Mouse (Mus musculus) cerebral cortex, adult 2 months (tissue): ENCODE data around the gene Col9a3.

Experiments
- WGBS: fragments of 180-500 bp; shearing (Covaris S2); methylation state at CpG from one replicate; pipeline ENCODE4 v1.1.7; 2018; 5-methylcytosine and 5-hydroxymethylcytosine counted together

Col9a3 gene

DNA sequence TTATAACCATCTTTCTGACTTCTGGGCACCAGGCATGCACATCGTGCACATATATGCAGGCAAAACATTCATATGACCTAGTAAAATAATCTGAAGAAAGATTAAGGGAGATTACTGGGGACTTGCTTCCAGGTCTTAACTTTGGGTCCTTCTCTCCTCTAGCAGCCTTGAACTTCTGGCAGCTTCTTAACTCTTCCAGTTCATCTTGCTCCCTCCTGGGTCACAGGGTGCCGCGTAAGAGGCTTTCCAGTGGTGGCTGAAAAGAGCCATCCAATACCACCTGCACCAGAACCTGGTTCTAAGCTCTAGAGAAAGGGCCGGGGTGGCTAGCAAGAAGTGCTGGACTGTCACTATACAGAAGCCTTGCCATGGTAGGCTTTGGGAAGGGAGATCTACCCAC, at the start of gene Col9a3:
TSS of gene Col9a3 (plus strand) at position 301 of the 400 bp plus-strand sequence.
- 68% methylated on average over 4 of the region's 4 CpGs for WGBS

DNA sequence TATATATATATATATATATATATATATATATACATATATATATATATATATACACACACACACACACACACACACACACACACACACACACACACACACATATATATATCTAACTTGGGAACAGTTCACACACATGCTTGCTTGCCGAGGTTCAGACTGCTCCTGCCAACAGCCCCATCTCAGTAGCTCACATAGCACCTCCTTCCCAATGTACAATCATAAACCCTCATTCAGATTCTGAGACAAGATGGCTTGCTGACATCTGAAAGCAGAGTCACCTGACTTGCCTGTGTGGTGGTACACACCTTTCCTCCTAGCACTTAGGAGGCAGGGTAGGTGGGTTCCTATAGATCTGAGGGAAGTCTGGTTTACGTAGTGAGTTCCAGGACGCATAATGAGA, 45.2 kb upstream of the Col9a3 start:
- 39% methylated on average over 3 of the region's 3 CpGs for WGBS

DNA sequence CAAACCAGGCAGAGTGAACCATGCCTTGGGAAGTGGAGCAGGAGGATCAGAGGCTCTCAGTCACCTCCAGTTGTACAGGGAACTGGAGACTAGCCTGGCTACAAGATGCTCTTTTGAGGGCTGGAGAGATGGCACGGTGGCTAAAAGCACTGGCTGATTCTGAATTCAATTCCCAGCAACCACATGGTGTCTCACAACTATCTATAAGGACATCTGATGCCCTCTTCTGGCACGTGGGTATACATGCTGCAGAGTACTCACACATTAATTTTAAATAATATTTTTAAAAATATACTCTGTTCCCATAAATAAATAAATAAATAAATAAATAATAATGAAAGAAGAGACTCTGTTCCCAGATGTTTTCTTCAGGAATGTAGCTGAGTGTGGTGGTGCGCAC, 42.4 kb upstream of the Col9a3 start:
- 51% methylated on average over 3 of the region's 3 CpGs for WGBS

DNA sequence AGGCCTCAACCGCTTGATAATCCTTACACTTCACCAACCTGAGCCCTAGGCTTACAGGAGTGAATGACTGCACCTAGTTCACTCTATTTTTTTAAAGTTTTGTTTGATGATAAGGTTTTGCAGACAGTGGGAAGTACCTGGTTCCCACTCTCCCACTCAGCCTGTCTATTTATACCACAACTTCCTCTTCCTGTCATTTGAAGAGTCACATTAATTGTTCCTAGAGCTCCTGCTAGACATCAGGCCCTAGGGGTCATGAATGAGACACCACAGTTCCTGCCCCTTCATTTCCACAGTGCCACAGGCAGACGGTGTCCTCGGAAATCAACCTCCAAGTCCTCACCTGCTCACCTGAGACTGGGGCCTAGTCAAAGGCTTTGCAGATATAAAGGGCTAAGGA, 41.1 kb upstream of the Col9a3 start:
- 73% methylated on average over 3 of the region's 3 CpGs for WGBS

DNA sequence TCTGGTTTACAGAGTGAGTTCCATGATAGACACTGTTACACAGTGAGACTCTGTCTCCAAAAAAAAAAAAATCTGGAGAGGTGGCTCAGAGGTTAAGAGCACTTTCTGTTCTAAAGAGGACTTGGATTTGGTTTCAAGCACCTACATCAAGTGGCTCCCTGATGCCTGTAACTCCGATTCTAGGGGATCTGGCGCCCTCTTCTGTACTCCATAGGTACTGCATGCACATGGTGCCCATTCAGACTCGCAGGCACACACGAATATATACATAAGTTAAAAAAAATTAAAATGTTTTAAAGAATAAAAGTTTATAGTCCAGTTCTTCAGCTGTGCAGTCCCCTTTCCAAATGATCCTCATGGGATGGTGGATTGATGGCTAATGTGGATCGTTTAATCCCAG, 37.3 kb upstream of the Col9a3 start:
- 52% methylated on average over 5 of the region's 5 CpGs for WGBS

DNA sequence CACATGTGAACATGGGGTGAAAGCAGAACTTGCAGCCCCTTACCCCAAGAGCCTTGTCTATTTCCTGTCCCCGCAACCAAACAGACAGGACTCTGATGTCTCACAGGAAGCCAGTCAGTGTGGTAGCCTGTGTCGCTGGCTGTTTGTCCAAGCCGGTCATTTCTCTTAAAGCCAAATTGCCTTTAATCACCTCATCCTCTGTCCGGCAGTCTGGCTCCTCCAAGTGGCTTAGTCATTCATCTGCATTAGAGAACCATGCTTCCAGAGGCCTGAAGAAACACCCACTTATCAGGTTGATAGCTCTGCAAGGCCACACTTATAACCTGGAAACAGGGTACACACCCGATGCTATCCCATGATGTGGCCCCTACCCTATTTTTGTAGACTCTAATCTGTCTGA, 35.4 kb upstream of the Col9a3 start:
- WGBS: 73% methylated on average over 5 of the region's 5 CpGs

DNA sequence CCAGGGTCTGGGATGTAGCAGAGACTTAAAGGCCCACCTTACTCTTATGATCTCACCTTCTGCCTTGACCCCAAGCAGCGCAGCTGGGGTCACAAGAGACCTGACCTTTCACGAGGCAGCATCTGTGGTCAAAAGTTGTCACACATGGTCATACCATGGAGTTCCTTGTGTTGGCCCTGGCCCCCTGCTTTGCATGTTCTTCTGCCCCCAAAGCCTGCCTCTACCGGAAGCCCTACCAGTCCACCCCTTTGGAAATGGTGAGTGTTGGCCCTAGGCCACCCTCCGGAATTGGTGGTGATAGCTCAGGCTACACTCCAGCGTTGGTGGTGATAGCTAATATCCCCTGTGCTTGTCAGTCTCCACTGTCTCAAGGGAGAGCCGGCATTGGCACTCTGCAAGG, 34.3 kb upstream of the Col9a3 start:
- WGBS: 63% methylated on average over 6 of the region's 6 CpGs

DNA sequence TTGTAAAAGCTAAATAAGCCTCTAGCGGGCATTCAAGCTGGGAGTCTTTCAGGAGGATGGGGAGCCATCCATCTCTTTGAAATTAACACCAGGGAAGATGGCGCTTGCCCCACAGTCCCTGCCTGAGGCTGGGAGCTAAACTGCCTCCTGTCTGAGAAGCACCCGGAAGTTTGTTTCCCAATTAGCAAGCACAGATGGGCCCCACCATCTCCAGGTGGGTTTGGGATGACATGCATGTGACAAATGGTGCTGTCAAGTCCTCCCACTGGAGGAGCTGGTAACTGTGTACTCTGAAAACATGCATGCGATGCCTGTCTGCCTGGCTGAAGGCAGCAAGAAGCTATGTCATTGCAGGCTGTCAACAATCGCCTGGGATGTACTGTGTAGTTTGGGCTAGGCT, 33.7 kb upstream of the Col9a3 start:
- 53% methylated on average over 5 of the region's 5 CpGs for WGBS

DNA sequence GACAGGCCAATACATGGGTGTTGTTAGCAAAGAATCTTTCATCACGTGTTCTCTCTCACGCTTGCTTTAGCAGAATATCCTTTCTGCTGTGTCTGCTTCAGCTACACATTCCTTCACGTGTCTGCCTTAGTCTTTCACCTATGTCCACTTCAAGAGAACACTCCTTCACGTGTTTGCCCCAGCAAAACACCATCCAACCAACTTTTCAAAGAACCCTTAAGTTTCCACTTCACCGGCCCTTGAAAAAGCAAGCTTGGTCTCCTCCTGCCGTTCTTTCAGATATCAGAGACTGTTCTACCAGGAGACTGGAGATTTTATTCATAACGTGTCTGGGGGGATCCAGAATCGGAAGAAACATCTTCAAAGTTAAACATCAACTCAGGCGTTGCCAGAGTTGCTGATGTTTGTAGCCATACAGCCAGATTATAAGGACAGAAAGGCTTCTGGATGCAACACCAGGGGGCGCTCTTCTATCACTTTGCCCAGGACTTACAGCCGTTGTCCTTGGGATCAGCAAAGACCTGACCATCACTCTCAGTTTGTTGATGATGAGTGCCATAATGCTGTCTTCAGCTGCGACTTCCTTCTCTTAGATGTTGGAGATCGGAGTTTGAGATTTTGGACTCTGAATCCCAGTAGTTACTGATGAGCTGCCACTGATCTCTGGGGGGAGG, 31.2 kb upstream of the Col9a3 start:
- WGBS: 50% methylated on average over 13 of the region's 13 CpGs

DNA sequence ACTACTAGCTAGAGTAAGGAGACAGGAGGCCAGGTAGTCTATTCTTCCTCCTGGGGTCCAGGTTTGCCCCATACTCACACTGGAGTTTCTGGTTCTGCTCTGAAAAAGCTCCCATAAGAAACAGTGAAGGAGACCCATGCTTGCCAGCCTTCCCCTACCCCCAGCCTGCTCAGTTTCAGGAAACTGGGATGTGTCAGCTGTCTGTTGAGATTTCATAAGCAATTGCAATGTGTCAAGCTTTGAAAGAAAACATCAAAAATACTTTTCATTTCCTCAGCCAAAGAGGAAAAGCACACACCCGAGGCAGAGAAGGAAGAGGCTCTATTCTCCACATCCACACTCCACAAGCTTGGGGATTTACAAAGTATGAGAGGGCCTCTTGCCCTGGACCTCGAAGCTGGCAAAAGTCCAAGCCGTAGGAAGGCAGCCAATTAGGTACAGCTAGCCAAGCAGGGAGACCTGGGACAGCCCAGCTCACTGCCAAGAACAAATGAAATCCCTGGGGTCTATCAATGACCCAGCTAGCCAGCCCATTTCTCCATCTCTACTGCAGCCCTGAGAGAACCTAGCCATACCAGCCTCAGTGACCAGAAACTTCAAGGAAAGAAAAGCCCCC, 28.5 kb upstream of the Col9a3 start:
- WGBS: 23% methylated on average over 3 of the region's 3 CpGs

DNA sequence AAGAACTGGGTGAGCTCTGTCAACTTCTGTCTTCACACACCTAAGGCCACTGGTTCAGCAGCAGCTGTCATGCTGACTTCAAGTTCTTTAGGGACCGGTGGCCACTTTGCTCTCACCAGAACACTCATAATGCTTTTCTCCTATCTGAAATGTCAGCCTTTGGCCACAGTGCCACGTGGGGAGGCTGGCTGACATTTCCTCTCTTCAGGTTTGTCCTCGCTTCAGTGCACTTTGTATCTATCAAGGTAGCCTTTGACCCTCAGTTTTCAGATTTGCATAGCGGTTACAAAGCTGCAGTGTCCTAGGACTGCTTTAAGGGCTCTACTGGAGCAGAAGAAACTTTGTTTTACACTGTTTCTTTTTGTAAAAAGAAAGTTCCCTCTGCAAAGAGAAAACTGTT, 21.1 kb upstream of the Col9a3 start:
- 66% methylated on average over 4 of the region's 4 CpGs for WGBS

DNA sequence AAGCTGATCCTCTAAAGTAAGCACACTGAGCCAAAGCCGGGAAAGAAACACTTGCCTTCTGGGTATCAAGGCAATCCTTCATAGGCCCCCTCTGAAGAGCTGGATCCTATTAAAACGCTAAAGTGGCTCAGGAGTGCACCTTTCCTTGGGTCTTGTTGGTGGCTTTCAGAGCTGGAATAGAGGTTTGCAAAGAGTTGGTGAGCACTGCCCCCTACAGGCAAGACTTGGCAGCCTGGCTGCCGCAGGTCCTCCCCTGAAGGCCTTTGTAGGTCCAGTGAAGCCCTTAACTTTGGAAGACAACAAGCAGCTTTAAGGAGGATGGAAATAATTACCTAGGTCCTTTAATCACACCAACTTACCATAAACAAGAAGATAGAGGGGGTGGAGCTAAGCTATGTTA, 18.9 kb upstream of the Col9a3 start:
- WGBS: 5% methylated on average over 3 of the region's 3 CpGs

DNA sequence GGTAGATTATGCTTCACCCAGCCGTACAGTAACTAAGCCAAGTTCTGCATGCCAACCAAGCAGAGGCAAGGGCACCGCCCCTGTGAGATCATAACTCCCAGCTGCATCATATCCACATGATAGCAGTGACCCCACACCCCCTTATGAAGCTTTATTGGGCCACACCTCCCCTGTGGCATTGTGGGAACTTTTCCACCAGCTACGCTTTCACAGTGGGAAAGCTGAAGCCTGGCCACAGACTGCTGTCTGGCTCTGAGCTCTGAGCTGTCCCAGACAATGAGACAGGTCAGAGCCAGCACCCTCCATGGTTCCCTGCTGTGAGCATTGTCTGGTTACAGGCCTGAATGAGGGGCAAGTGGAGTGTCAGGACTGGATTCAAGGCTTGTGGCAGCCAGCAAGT, 16.6 kb upstream of the Col9a3 start, which contains the start of gene Mrgbp:
TSS of gene Mrgbp (plus strand) at position 303 of the 400 bp plus-strand sequence.
- 71% methylated on average over 3 of the region's 3 CpGs for WGBS

DNA sequence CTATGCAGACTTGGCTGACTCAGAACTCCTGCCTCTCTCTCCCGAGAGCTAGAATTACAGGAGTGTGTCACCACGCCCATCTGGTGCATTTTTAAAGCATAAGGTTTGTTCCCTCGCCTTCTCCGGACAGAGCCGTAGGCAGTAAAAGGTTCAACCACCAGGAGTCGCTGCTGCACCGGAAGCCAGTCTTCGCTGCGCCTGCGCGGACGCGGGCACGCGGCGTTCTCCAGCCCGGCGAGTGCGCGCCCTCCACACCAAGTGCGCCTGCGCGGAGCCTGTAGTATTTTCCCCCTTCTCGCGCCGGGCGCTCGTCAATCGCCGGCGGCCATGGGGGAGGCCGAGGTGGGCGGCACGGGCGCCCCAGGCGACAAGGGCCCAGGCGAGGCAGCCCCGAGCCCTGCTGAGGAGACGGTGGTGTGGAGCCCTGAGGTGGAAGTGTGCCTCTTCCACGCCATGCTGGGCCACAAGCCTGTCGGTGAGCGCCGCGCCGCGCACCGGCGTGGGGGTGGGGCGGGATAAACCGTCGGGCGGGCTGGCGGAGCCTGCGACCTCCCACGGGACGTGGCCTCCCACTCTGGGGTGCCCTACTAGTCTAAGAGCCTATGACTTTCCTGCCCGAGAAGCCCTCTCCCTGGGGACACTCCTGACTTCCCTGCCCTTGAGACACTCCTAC, 15.0 kb upstream of the Col9a3 start:
- under 1% methylated on average over 57 of the region's 57 CpGs for WGBS

DNA sequence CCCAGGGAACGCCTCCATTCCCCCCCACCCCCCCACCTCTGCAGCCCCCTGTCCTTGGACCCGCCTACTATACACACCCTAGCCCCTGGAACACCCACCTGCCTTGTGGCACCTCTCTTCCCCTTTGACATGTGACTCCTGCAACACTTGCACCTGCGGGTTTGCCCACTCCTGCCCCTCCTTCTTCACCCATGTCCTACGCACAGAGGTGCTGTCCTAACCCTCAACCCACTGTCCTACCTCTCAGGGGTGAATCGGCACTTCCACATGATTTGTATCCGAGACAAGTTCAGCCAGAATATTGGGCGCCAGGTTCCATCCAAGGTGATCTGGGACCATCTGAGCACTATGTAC, 14.5 kb upstream of the Col9a3 start:
- WGBS: 17% methylated on average over 7 of the region's 7 CpGs

DNA sequence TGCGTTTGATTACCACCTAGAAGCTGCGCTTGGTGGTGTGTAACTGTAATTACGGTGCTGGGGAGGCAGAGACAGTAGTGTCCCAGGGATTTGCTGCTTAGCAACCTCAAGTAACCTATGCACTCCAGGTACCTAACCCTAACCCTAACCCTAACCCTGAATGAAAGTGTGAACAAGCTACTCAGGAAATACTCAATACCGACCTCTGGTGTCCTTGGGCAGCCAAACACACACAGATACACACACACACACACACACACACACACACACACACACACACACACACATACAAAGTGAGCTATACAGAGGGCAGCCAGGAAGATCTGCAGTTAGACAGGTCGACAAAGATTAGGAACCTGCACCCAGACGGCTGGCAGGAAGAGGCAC, 8.9 kb upstream of the Col9a3 start:
- 42% methylated on average over 6 of the region's 6 CpGs for WGBS

DNA sequence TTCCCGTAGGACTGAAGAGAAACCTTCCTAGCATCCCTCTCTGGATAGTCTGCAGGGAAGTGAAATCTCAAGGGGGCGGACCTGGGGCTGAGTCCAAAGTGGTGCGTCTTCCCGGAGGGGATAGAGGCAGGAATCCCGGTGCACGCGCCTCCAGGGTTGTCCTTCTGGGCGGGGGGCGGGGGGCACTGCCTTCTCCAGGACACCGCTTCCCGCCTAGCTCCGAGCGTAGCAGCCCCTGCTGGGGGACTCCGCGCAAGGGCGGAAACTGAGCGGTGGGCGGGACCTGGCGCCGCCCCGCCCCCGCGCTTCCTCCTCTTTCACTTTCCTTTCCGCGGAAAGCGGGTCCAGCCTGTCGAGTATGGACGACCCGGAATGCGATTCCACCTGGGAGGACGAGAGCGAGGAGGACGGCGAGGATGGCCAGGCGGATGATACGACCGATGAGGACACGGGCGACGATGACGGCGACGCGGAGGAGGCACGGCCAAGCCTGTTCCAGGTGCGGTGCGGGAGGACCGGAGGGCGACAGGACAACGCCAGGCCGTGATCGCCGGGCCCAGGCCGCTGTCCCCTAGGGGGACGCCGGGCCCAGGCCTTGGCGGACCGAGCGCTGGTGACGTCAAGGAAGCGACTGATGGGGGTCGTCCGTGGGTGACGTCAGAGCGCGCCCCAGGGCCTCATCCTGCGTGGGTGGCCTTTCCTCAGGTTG, 8.3 kb upstream of the Col9a3 start, which contains the start of gene Ogfr:
TSS of gene Ogfr (plus strand) at position 123 of the 709 bp plus-strand sequence.
- WGBS: under 1% methylated on average over 67 of the region's 67 CpGs

DNA sequence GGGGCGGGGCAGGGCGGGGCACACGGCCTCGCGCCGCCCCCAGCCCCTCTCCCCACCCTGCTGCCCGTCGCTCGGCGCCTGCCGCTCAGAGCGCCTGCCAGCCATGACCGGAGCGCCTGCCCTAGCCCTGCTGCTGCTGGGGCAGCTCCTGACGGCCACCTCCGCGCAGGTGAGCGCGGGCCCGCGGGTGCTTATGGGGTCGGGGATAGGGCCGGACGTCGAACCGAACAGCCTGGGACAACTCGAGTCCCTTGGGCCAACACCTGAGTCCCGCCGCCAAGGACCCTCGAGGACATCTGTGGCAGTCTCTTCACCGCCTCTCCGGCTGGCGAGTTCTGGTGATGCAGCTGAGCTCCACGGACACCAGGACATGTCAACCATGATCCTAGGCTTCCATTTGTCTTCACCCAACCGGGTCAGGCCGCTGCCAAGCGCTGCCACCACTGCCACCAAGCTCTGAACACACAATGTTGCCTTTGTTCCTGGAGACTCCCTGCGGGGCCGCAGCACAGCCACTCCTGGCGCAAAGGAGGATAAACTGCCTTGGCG, 641 bp downstream of the Col9a3 start:
- 15% methylated on average over 41 of the region's 41 CpGs for WGBS

DNA sequence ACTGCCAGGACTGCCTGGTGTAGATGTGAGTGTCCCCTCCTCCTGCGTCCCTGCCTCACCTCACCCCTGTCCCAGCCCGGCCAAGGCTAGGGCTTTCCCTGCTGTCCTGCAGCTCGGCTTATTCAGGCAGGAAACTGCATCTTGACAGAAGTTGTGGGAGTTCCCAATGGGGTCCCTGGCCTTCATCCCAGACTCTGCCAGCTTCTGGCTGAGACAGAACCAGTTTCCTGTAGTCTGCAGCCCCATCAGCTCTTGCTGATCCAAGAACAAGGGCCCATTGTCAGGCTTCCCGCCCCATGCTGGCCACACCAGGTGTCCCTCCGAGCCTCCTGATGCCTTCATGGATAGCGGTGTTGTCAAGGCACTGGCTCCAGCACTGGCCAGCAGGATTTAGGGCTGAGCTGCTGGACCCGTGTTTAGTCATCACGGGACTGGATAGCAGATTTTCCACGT, 3.0 kb downstream of the Col9a3 start:
- WGBS: 25% methylated on average over 9 of the region's 9 CpGs

DNA sequence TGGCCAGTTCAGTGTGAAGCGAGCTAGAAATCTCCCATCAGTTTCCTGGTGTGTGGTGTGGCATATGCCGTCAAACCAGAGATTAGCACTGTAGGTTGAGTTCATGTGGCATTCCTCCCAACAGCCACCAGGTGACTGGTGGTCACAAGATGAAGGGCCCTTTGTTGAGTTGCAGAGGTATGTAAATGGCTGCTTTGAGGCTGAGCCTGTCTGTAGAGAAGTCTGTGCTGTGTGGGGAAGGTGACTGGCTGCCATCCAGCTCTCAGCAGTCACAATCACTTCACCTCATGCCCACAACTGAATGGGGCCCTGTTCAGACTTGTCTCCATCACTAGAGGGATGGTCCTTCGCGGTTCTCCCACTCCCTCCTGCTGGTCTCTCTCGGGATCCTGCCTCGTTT, 7.2 kb downstream of the Col9a3 start:
- 56% methylated on average over 6 of the region's 6 CpGs for WGBS

DNA sequence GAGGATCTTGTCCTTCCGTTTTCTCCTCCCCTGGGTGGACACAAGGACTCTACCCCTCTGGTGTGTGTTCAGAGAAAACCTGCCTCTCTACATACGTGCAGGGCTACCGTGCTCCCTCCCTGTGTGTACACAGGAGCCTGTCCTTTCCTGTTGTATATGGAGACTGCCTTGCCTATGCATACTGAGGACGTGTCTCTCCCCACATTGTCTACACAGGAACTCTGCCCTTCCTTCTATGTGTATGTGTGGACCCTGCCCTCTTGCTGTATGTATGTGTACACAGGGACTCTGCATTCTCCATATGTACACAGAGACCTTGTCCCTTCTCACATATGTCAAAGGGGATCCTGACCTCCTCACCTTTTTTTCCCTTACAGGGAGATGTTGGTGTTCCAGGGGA, 12.7 kb downstream of the Col9a3 start:
- 90% methylated on average over 4 of the region's 4 CpGs for WGBS

DNA sequence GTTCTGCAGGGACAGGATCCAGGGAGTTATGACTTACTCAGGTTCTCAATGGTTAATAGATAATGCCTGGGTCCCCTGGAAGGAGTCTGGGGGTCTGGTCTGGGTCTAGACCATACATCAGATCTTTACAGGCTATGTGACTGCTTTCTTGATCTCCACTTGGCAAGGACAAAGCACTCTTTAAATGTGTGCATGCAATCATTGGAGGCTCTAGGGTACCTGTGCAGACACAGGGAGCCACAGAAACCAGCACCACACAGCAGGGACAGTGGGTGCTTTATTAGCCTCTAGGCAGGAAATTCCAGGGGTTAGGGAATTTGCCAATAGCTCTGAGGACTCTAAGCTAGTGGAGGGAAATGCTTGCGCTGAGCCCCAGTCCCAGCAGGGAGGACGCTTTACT, 14.3 kb downstream of the Col9a3 start:
- 78% methylated on average over 2 of the region's 2 CpGs for WGBS
